Mouse (Mus musculus) testis, adult 2 months (tissue): ENCODE measurements at regions not wholly inside any gene's neighbourhood (a gene's known extent, or its start where the extent isn't known, plus 50 kb on each side); places are given as distances from the start of the nearest gene placed in this dataset.

ENCODE experiments used
- H3K27ac ChIP-seq: fragments of 200-500 bp; 2 replicates; pipeline ENCODE4 v1.5.1; 2012; ENCODE audit warnings: low read depth, low read length; ENCODE audit not compliant: control insufficient read depth, insufficient read depth
- H3K27me3 ChIP-seq: fragments of 200-500 bp; 2 replicates; pipeline ENCODE4 v1.6.1; 2012; ENCODE audit warnings: mild to moderate bottlenecking, low read length, moderate library complexity; ENCODE audit not compliant: control insufficient read depth, insufficient read depth
- H3K36me3 ChIP-seq: fragments of 200-500 bp; 2 replicates; pipeline ENCODE4 v1.6.1; 2012; ENCODE audit warnings: mild to moderate bottlenecking, low read length; ENCODE audit not compliant: control insufficient read depth, insufficient read depth
- H3K4me1 ChIP-seq: fragments of 200-500 bp; 2 replicates; pipeline ENCODE4 v1.6.1; 2012; ENCODE audit warnings: low read length; ENCODE audit not compliant: control insufficient read depth, insufficient read depth
- H3K4me3 ChIP-seq: fragments of 200-500 bp; 2 replicates; pipeline ENCODE4 v1.5.1; 2012; ENCODE audit warnings: low read depth, mild to moderate bottlenecking, low read length, moderate library complexity, mixed read lengths; ENCODE audit not compliant: control insufficient read depth
- CTCF ChIP-seq: fragments of 200-500 bp; IDR thresholded peaks from 2 replicates; pipeline ENCODE4 v1.5.1; 2012; ENCODE audit warnings: low read depth, mild to moderate bottlenecking, inconsistent platforms, low read length, moderate library complexity; ENCODE audit not compliant: control insufficient read depth, insufficient read depth, insufficient replicate concordance
- POLR2A ChIP-seq: fragments of 200-500 bp; IDR thresholded peaks from 2 replicates; pipeline ENCODE4 v1.6.1; 2012; ENCODE audit warnings: low read depth, mild to moderate bottlenecking, inconsistent platforms, low read length, moderate library complexity; ENCODE audit not compliant: control insufficient read depth

DNA sequence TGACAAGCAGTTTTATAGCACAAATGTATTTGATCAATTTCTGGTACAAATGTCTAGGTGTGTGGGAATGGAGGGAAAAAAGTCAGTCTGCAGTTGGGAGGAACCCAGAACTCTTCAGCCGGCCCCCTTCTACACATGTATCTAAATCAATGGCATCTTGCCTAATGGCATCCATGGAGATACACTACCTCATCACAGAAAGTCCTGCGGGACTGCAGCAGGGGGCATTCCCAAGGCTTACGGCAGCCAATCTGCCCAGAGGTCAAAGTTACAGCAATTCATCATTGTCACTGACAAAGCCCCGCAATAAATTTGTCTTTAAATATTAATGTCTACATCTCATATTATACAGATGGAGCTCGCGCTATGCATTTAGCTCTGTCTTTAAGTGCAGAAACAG, 135.7 kb upstream of the Arhgap5 start:
- H3K4me1 ChIP-seq = no peaks in the 10 kb centered on the region
- TF ChIP-seq CTCF (no peak), POLR2A (no peak)
- no peak overlapping the region for H3K4me3 ChIP-seq
- H3K27me3 ChIP-seq = no peaks in the 10 kb centered on the region
- no peak overlapping the region for H3K27ac ChIP-seq
- H3K36me3 ChIP-seq = no peaks in the 10 kb centered on the region

DNA sequence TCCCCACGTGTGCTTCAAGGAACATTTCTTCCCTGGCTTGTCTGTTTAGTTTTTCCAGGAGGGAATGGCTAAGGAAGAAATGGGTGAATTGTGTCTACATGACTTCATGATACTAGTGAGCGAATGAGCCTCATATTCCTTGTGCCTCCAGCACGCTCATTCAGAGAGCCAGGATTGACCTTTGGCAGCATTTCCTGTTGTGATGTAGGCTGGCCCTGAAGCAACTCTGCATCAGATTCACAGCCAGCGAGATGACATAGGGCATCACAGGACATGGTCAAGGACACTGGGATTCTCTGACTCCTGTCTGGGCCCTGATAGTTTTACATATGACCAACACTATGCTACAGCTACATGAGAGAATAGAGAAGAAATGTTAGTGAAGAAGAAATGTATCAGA, 135.3 kb upstream of the Arhgap5 start:
- Histone ChIP-seq H3K4me3 (no peak overlapping the region), H3K36me3 (no peaks in the 10 kb centered on the region), H3K4me1 (no peaks in the 10 kb centered on the region), H3K27ac (no peak overlapping the region), H3K27me3 (no peaks in the 10 kb centered on the region)
- TF ChIP-seq CTCF = no peak
- no peak for TF ChIP-seq POLR2A

DNA sequence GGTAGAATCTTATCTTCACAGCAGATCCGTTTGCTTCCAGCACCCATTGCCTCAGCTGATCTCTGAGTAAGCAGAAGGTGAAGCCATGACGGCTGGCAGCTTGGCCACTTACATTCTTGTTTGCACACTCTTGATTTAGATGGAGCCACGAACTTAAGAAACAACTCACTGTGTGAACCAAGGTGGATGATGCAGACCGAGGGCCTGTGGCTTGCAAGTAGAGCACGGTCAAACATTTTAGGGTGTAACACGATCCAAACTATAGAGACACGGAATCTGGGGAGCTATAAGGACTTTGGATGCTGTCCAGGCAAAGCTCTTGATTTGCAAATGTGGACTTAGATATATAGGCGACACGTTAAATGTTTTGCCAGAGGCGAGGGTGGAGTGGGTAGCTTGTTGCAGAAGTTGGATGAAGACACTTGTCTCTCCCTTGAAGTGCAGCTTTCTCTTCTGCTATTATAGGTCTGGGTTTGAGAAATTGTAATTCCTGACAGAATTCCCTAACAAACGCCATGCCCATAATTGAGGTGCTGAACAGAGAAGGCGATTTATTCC, 133.5 kb upstream of the Arhgap5 start:
- no peaks in the 10 kb centered on the region for H3K27me3 ChIP-seq
- H3K4me1 ChIP-seq = no peaks in the 10 kb centered on the region
- TF ChIP-seq CTCF (no peak), POLR2A (no peak)
- no peak overlapping the region for H3K27ac ChIP-seq
- H3K36me3 ChIP-seq = no peaks in the 10 kb centered on the region
- H3K4me3 ChIP-seq = no peak overlapping the region

DNA sequence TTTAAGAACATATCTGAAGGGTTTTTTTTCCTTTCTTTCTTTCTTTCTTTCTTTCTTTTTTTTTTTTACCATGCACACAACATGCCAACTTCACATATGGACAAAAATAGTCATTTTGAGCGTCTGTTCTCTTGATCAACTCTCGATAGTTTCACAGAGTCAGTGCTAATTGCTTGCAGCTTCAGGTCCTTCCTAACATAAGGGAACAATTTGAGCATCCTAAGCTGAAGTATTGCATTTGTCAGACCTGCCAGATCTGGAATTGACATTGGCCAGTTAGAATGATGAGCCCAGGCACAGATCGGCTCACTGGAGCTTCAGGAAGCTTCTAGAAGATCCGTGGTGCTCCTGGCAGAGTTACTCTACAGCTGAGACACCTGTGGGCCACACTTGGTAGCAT, 128.7 kb upstream of the Arhgap5 start:
- TF ChIP-seq CTCF = no peak
- TF ChIP-seq POLR2A = no peak
- H3K4me3 ChIP-seq = no peak overlapping the region

DNA sequence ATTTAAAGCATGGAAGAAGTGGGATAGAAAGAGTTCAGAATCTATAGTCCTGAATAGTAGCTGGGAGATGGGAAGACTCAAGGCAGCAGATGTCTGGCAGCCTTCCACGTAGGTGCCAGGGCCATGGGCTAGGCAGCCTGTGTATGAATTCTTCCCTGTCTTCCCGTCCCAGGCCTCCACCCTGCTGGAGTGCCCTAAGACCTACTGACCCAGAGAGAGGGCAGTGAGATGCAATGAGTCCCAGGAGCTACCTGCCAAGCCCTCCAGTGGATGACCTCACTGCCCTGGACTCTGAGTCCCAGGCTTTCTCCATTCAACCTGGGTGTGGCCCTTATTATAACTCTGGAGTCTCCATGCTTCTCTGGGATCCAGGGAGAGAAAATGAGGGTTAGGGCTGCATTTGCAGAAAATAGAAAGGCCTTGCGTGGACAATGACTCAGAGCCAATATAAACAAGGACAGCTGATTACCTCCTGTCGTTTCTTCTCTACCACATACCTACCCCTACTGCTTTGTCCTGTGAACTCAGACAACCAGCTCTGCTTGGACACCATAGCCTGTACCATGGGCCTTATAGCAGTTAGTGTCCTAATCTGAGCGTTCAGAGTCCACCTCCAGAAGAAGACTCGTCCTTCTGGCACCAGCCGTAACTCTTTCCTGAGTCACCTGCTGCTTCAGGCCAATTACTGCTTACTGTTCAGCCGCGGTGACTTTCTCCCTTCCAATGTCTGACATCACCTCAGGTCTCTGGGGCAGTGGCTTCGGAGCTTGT, 126.9 kb upstream of the Arhgap5 start:
- Histone ChIP-seq H3K27me3 (no peaks in the 10 kb centered on the region), H3K4me3 (no peak overlapping the region), H3K4me1 (peaks cover 3% of the 10 kb centered on the region), H3K36me3 (no peaks in the 10 kb centered on the region), H3K27ac (no peak overlapping the region)
- no peak for TF ChIP-seq CTCF
- no peak for TF ChIP-seq POLR2A

More for the DNA sequence above, 128.7 kb upstream of the Arhgap5 start:
- Histone ChIP-seq H3K4me1 (no peaks in the 10 kb centered on the region), H3K36me3 (no peaks in the 10 kb centered on the region), H3K27me3 (no peaks in the 10 kb centered on the region), H3K27ac (no peak overlapping the region)

DNA sequence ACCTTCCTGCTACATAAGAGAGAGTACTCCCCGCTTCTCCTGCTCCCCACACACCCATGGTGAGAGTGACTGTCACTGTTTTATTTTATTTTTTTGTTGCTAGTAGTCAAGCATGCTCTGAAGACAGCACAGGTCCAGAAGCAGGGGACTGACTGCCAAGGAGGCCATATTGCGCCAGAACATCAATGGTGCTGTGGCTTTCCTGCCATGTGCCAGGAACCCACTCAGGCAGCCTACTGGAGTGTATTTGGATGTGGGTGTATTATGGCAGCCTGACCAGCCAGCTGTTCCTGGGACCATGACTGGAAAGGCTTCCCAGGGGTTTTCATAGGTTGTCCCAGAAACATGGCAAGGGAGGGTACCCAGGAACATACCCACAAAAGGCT, 126.3 kb upstream of the Arhgap5 start:
- Histone ChIP-seq H3K4me3 (no peak overlapping the region), H3K36me3 (no peaks in the 10 kb centered on the region), H3K27me3 (no peaks in the 10 kb centered on the region), H3K4me1 (peaks cover 3% of the 10 kb centered on the region), H3K27ac (no peak overlapping the region)
- TF ChIP-seq POLR2A = no peak
- no peak for TF ChIP-seq CTCF

DNA sequence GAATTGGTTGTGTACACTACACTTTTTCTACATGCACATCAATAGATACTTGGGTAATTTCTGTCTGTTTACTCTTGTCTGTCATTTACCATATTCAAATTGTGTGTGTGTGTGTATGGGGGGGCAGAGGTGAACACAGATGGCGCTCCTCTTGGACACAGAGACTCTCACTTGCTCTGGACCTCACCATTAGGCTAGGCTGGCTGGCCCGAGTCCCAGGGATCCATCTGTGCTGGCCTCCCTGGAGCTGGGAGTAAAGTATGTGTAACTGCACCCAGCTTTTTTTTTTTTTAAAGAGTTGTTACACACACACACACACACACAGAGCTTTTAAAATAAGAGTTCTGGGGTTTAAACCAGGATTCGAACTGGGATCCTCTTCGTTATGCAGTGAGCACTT, 124.5 kb upstream of the Arhgap5 start:
- no peaks in the 10 kb centered on the region for H3K27me3 ChIP-seq
- H3K4me1 ChIP-seq = peaks cover 3% of the 10 kb centered on the region
- no peaks in the 10 kb centered on the region for H3K36me3 ChIP-seq
- TF ChIP-seq CTCF (no peak), POLR2A (no peak)
- H3K27ac ChIP-seq = no peak overlapping the region
- no peak overlapping the region for H3K4me3 ChIP-seq

DNA sequence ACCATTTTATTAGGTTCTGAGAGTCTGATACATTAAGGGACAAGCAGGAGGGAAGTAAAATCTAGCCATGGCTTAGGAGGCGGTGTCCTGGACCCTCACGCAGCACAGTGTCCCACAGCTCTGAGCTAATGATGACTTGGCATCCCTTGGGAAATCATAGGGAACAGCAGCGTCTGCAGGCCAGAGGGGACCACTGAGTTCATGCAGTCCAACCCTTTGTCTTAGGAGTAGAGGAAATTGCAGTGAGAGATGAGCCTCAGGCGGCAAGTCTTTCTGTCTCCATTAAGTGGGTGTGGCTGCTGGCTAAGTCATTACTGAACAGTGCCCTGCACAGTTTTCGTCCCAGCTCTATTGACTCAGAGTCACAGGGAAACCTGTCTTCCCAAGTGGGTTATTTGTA, 123.8 kb upstream of the Arhgap5 start:
- Histone ChIP-seq H3K4me3 (no peak overlapping the region), H3K36me3 (no peaks in the 10 kb centered on the region), H3K4me1 (peaks cover 3% of the 10 kb centered on the region), H3K27me3 (no peaks in the 10 kb centered on the region), H3K27ac (no peak overlapping the region)
- TF ChIP-seq POLR2A (no peak), CTCF (no peak)
